ENCODE assay signal across 8 mouse cellular contexts in genomic region chr3:108858231-108858770, GRCm38 (mm10). TPM values are rescaled to one million over a fixed set of nuclear protein-coding genes. Genes with fewer than 3 reads are reported as not detected.
A peak's percentile ranks its signal among the peaks of the same experiment; 100 is the strongest.
DNase-seq lines count a peak whose midpoint lies in the region; ATAC-seq and TF ChIP-seq lines count a peak whose summit lies in the region.

No protein-coding gene starts in this region.

- no peak overlapping the region for H3K4me2 ChIP-seq in intestine, postnatal 0 days (replicated peaks; ENCODE audit: low read depth)
- peak overlapping the region; percentile 35; the same call in 1 of the 2 replicates for H3K4me2 ChIP-seq in lung, postnatal 0 days (replicated peaks; ENCODE audit: low read depth, low read length)
- H3K4me2 ChIP-seq in stomach, embryonic 16.5 days (ENCODE audit: low read depth, low read length): peak overlapping the region; percentile 21; the same call in 1 of the 2 replicates

- 44% methylated on average over 7 of the region's 7 CpGs for WGBS in intestine, postnatal 0 days
- WGBS in lung, postnatal 0 days: 24% methylated on average over 7 of the region's 7 CpGs
- WGBS in stomach, embryonic 16.5 days: 29% methylated on average over 7 of the region's 7 CpGs

- H3K4me3 ChIP-seq in layer of hippocampus, adult 2 months: no peak overlapping the region; the same call in 1 of the 2 replicates
- H3K4me3 ChIP-seq in brown adipose tissue, adult 24 weeks (ENCODE audit: insufficient read depth, low read depth, low read length): no peak overlapping the region
- no peak overlapping the region for H3K4me3 ChIP-seq in intestine, postnatal 0 days (ENCODE audit: low read depth, low read length)
- H3K4me3 ChIP-seq in lung, postnatal 0 days (ENCODE audit: low read depth, low read length): peak overlapping the region; percentile 3; the same call in 1 of the 2 replicates
- no peak overlapping the region for H3K4me3 ChIP-seq in stomach, embryonic 16.5 days (replicated peaks; ENCODE audit: low read length)

- H3K27ac ChIP-seq in layer of hippocampus, adult 2 months: peak overlapping the region; percentile 7; the same call in 1 of the 2 replicates
- peak overlapping the region; percentile 71 for H3K27ac ChIP-seq in brown adipose tissue, adult 24 weeks (replicated peaks; ENCODE audit: low read depth, low read length)
- H3K27ac ChIP-seq in intestine, postnatal 0 days (ENCODE audit: low read depth, low read length): no peak overlapping the region
- H3K27ac ChIP-seq in lung, postnatal 0 days (ENCODE audit: low read length): peak overlapping the region; percentile 87
- H3K27ac ChIP-seq in stomach, embryonic 16.5 days (ENCODE audit: low read length): peak overlapping the region; percentile 86

- H3K36me3 ChIP-seq in intestine, postnatal 0 days (ENCODE audit: control insufficient read depth, insufficient read depth): no peaks in the 10 kb centered on the region
- H3K36me3 ChIP-seq in lung, postnatal 0 days (ENCODE audit: insufficient read depth, low read length): no peaks in the 10 kb centered on the region
- no peaks in the 10 kb centered on the region for H3K36me3 ChIP-seq in stomach, embryonic 16.5 days (ENCODE audit: control insufficient read depth, insufficient read depth, low read length)

- H3K9ac ChIP-seq in intestine, postnatal 0 days (ENCODE audit: low read depth, low read length): no peak overlapping the region
- H3K9ac ChIP-seq in lung, postnatal 0 days (replicated peaks; ENCODE audit: low read depth): no peak overlapping the region
- H3K9ac ChIP-seq in stomach, embryonic 16.5 days (ENCODE audit: low read length): no peak overlapping the region; the same call in 1 of the 2 replicates

- peak; percentile 41 for TF ChIP-seq CTCF in layer of hippocampus, adult 2 months (conservative IDR thresholded peaks at IDR 0.05)
- peak; percentile 30; the same call in 1 of the 2 replicates for TF ChIP-seq CTCF in intestine, postnatal 0 days (IDR thresholded peaks at IDR 0.05; ENCODE audit: low read depth)
- TF ChIP-seq CTCF in lung, postnatal 0 days (IDR thresholded peaks at IDR 0.05): peak; percentile 53

- no peaks in the 10 kb centered on the region for H3K27me3 ChIP-seq in intestine, postnatal 0 days (replicated peaks; ENCODE audit: control insufficient read depth, insufficient read depth, low read length)
- H3K27me3 ChIP-seq in lung, postnatal 0 days (replicated peaks; ENCODE audit: insufficient read depth, low read length): no peaks in the 10 kb centered on the region
- no peaks in the 10 kb centered on the region for H3K27me3 ChIP-seq in stomach, embryonic 16.5 days (ENCODE audit: control insufficient read depth, insufficient read depth, low read length)

- H3K9me3 ChIP-seq in intestine, postnatal 0 days (ENCODE audit: control insufficient read depth): no peaks in the 10 kb centered on the region
- H3K9me3 ChIP-seq in lung, postnatal 0 days (ENCODE audit: low read length): no peaks in the 10 kb centered on the region
- H3K9me3 ChIP-seq in stomach, embryonic 16.5 days (replicated peaks; ENCODE audit: control insufficient read depth, low read length): no peaks in the 10 kb centered on the region

- H3K4me1 ChIP-seq in brown adipose tissue, adult 24 weeks (ENCODE audit: control insufficient read depth, insufficient read depth, insufficient read length, low read length): peaks cover 3% of the 10 kb centered on the region; the same call in 1 of the 2 replicates
- H3K4me1 ChIP-seq in intestine, postnatal 0 days (replicated peaks; ENCODE audit: control insufficient read depth, insufficient read depth, low read length): 0 out of 2 replicates have a peak, but pooled peaks cover 2% of the 10 kb centered on the region
- peaks cover 10% of the 10 kb centered on the region; the same call in 1 of the 2 replicates for H3K4me1 ChIP-seq in lung, postnatal 0 days (ENCODE audit: insufficient read depth, low read depth, low read length)
- peaks cover 20% of the 10 kb centered on the region for H3K4me1 ChIP-seq in stomach, embryonic 16.5 days (ENCODE audit: control insufficient read depth, insufficient read depth, low read length)

- peak; percentile 23 to 36 for DNase-seq in layer of hippocampus, adult 2 months (ENCODE audit: low spot score in 2 of 2)
- no peak for DNase-seq in layer of hippocampus, adult 11-12 months (ENCODE audit: low spot score)
- peak; percentile 96 for DNase-seq in heart, adult 11 months
- DNase-seq in lung, postnatal 0 days (ENCODE audit: low spot score): peak; percentile 97
- DNase-seq in cerebellum, adult 11-12 months: no peak

- TF ChIP-seq EP300 in lung, postnatal 0 days (IDR thresholded peaks at IDR 0.05): peak; percentile 96

- no peak for ATAC-seq in intestine, postnatal 0 days
- peak; percentile 82 for ATAC-seq in lung, postnatal 0 days
- ATAC-seq in stomach, embryonic 16.5 days (ENCODE audit: insufficient read depth, low FRiP score): peak; percentile 64; the same call in 1 of the 2 replicates

RNA-seq across cellular contexts. Expression of gene Stxbp3, which starts 18.0 kb away (rescaled TPM):
- 10 to 100 TPM; 25.1 to 27.8 TPM for total RNA-seq in layer of hippocampus, adult 2 months (2021)
- 21.5 and 25.5 TPM in 2 replicates for polyA plus RNA-seq in brown adipose tissue, adult 24 weeks (2012; ENCODE audit: insufficient read depth, insufficient read length, missing spikeins)
- polyA plus RNA-seq in intestine, postnatal 0 days (2015; fragmentation: Nextera tagmentation; extraction: Ambion mirVana): 40.5 and 48.6 TPM in 2 replicates
- 58.1 and 60.6 TPM in 2 replicates for polyA plus RNA-seq in lung, postnatal 0 days (2015; fragmentation: Nextera tagmentation; extraction: Ambion mirVana)
- polyA plus RNA-seq in stomach, embryonic 16.5 days (2015; fragmentation: Nextera tagmentation; extraction: Ambion mirVana): 44.6 and 51.0 TPM in 2 replicates

RNA-seq across cellular contexts. Expression of gene Fndc7, which starts 31.5 kb away (rescaled TPM):
- under 1 TPM in 1 of 2 experiments, not detected in 1; 0.15 TPM for total RNA-seq in layer of hippocampus, adult 2 months (2021)
- 0.38 TPM in 1 of 2 replicates, not detected in the other for polyA plus RNA-seq in brown adipose tissue, adult 24 weeks (2012; ENCODE audit: insufficient read depth, insufficient read length, missing spikeins)
- polyA plus RNA-seq in intestine, postnatal 0 days (2015; fragmentation: Nextera tagmentation; extraction: Ambion mirVana): 0.05 TPM in 1 of 2 replicates, not detected in the other
- 1.7 and 1.9 TPM in 2 replicates for polyA plus RNA-seq in lung, postnatal 0 days (2015; fragmentation: Nextera tagmentation; extraction: Ambion mirVana)
- 0.20 and 0.40 TPM in 2 replicates for polyA plus RNA-seq in stomach, embryonic 16.5 days (2015; fragmentation: Nextera tagmentation; extraction: Ambion mirVana)

RNA-seq across cellular contexts. Expression of gene Prpf38b, which starts 53.2 kb away (rescaled TPM):
- total RNA-seq in layer of hippocampus, adult 2 months (2021): 10 to 100 TPM; 51.9 to 53.1 TPM
- polyA plus RNA-seq in brown adipose tissue, adult 24 weeks (2012; ENCODE audit: insufficient read depth, insufficient read length, missing spikeins): 35.9 and 75.7 TPM in 2 replicates
- 29.5 and 38.0 TPM in 2 replicates for polyA plus RNA-seq in intestine, postnatal 0 days (2015; fragmentation: Nextera tagmentation; extraction: Ambion mirVana)
- 42.5 and 48.7 TPM in 2 replicates for polyA plus RNA-seq in lung, postnatal 0 days (2015; fragmentation: Nextera tagmentation; extraction: Ambion mirVana)
- 66.0 and 69.4 TPM in 2 replicates for polyA plus RNA-seq in stomach, embryonic 16.5 days (2015; fragmentation: Nextera tagmentation; extraction: Ambion mirVana)

Comparison
In these comparisons a context has a peak if more than half of its experiments do, and no peak if none do; other contexts are left out.
1. DNase-seq: peak in layer of hippocampus, adult 2 months (2 of 2), heart, adult 11 months (single experiment) and lung, postnatal 0 days (single experiment); none in layer of hippocampus, adult 11-12 months (single experiment) and cerebellum, adult 11-12 months (single experiment).
2. Peak in every context shown above with its lines, with median percentiles within 50 percentile points of each other: CTCF ChIP-seq.